Mouse (Mus musculus): Measurements from ENCODE around the gene Cidec. TPM values are rescaled to one million over a fixed set of nuclear protein-coding genes. Genes with fewer than 3 reads are reported as not detected.
A peak's percentile ranks its signal among the peaks of the same experiment; 100 is the strongest.

Cidec gene
- total and polyA plus RNA-seq, 2 experiments from 2014 or later = not detected

- TF ChIP-seq CTCF (IDR thresholded peaks at IDR 0.05; ENCODE audit: low read depth) = no peak
- no peaks in the 10 kb centered on the region for H3K9me3 ChIP-seq (ENCODE audit: low read length)
- H3K4me1 ChIP-seq (ENCODE audit: insufficient read depth, low read length) = no peaks in the 10 kb centered on the region
- DNase-seq (ENCODE audit: low spot score) (no peak), ATAC-seq (no peak)
- no peaks in the 10 kb centered on the region for H3K36me3 ChIP-seq (ENCODE audit: insufficient read depth, low read length)
- no peak overlapping the region for H3K4me3 ChIP-seq (ENCODE audit: low read length)
- no peak overlapping the region for H3K4me2 ChIP-seq (ENCODE audit: low read depth, low read length)
- no peak overlapping the region for H3K9ac ChIP-seq (replicated peaks; ENCODE audit: low read length)
- WGBS = 88% methylated on average over 3 of the region's 3 CpGs
- H3K27me3 ChIP-seq (ENCODE audit: insufficient read depth, low read length) = no peaks in the 10 kb centered on the region
- no peak overlapping the region for H3K27ac ChIP-seq
These were observed 5.6 kb downstream of the Cidec start for GRCm38 (mm10) chr6:113429965-113430364.

DNA sequence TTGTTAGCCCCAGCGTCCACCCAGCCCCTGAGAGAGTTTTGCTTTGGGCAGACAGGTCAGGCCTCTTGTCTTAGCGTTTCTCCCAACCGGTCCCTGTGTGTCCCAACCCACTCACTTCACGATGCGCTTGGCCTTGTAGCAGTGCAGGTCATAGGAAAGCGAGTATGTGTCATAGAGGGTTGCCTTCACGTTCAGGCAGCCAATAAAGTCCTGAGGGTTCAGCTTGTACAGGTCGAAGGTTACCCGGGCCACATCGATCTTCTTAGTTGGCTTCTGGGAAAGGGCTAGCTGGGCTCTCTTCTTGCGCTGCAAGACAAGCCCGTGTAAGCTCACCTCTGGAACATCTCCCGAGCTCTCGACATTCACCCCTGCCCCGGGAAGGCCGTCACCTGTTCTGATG, 7.6 kb downstream of the Cidec start:
- ATAC-seq = no peak
- 93% methylated on average over 16 of the region's 16 CpGs for WGBS

GRCm38 (mm10) chr6:113427397-113427796, 8.2 kb downstream of the Cidec start:
- no peaks in the 10 kb centered on the region for H3K27me3 ChIP-seq (ENCODE audit: insufficient read depth, low read length)
- H3K27ac ChIP-seq = no peak overlapping the region
- peak; percentile 81 for TF ChIP-seq CTCF (IDR thresholded peaks at IDR 0.05; ENCODE audit: low read depth)
- no peaks in the 10 kb centered on the region for H3K36me3 ChIP-seq (ENCODE audit: insufficient read depth, low read length)
- WGBS = 62% methylated on average over 3 of the region's 3 CpGs
- no peak overlapping the region for H3K4me3 ChIP-seq (ENCODE audit: low read length)
- DNase-seq (ENCODE audit: low spot score) = peak; percentile 59
- ATAC-seq = no peak
- no peaks in the 10 kb centered on the region for H3K9me3 ChIP-seq (ENCODE audit: low read length)
- no peaks in the 10 kb centered on the region for H3K4me1 ChIP-seq (ENCODE audit: insufficient read depth, low read length)
- H3K4me2 ChIP-seq (ENCODE audit: low read depth, low read length) = no peak overlapping the region
- no peak overlapping the region for H3K9ac ChIP-seq (replicated peaks; ENCODE audit: low read length)

More for the DNA sequence above, 7.6 kb downstream of the Cidec start:
- no peaks in the 10 kb centered on the region for H3K27me3 ChIP-seq (ENCODE audit: insufficient read depth, low read length)
- H3K36me3 ChIP-seq (ENCODE audit: insufficient read depth, low read length) = no peaks in the 10 kb centered on the region
- no peak overlapping the region for H3K9ac ChIP-seq (replicated peaks; ENCODE audit: low read length)
- no peak overlapping the region for H3K4me3 ChIP-seq (ENCODE audit: low read length)
- H3K9me3 ChIP-seq (ENCODE audit: low read length) = no peaks in the 10 kb centered on the region
- no peak overlapping the region for H3K4me2 ChIP-seq (ENCODE audit: low read depth, low read length)
- H3K4me1 ChIP-seq (ENCODE audit: insufficient read depth, low read length) = no peaks in the 10 kb centered on the region
- TF ChIP-seq CTCF (IDR thresholded peaks at IDR 0.05; ENCODE audit: low read depth) = no peak
- no peak for DNase-seq (ENCODE audit: low spot score)
- no peak overlapping the region for H3K27ac ChIP-seq

- ATAC-seq = no peak
These were observed 8.9 kb downstream of the Cidec start for GRCm38 (mm10) chr6:113426696-113427095.

DNA sequence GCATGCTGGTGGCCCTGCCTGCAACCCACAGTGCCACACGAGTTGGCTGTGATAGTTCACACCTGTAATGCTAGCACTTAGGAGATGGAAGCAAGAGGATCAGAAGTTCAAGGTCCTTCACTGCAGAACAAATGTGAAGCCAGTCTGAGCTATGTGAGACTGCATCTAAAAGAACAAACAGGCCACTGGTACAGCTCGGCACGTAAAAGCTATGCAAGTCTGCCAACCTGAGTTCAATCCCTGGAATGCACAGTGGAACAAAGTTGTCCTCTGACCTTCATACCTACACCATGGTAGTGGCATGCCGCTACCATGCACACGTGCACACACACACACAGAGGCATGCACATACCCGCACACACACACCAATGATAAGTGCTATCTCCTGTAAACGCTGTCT, 11.4 kb downstream of the Cidec start:
- Histone ChIP-seq H3K9me3 (ENCODE audit: low read length) (no peaks in the 10 kb centered on the region), H3K36me3 (ENCODE audit: insufficient read depth, low read length) (no peaks in the 10 kb centered on the region), H3K4me2 (ENCODE audit: low read depth, low read length) (no peak overlapping the region), H3K9ac (replicated peaks; ENCODE audit: low read length) (no peak overlapping the region), H3K4me1 (ENCODE audit: insufficient read depth, low read length) (no peaks in the 10 kb centered on the region), H3K4me3 (ENCODE audit: low read length) (no peak overlapping the region), H3K27ac (no peak overlapping the region), H3K27me3 (ENCODE audit: insufficient read depth, low read length) (no peaks in the 10 kb centered on the region)
- TF ChIP-seq CTCF (IDR thresholded peaks at IDR 0.05; ENCODE audit: low read depth) = no peak
- ATAC-seq (no peak), DNase-seq (ENCODE audit: low spot score) (no peak)
- WGBS = 87% methylated on average over 7 of the region's 7 CpGs

More at GRCm38 (mm10) chr6:113426696-113427095, 8.9 kb downstream of the Cidec start:
- DNase-seq (ENCODE audit: low spot score) = no peak
- Histone ChIP-seq H3K27ac (no peak overlapping the region), H3K4me3 (ENCODE audit: low read length) (no peak overlapping the region), H3K9ac (replicated peaks; ENCODE audit: low read length) (no peak overlapping the region), H3K9me3 (ENCODE audit: low read length) (no peaks in the 10 kb centered on the region), H3K4me2 (ENCODE audit: low read depth, low read length) (no peak overlapping the region), H3K4me1 (ENCODE audit: insufficient read depth, low read length) (no peaks in the 10 kb centered on the region), H3K27me3 (ENCODE audit: insufficient read depth, low read length) (no peaks in the 10 kb centered on the region), H3K36me3 (ENCODE audit: insufficient read depth, low read length) (no peaks in the 10 kb centered on the region)
- TF ChIP-seq CTCF (IDR thresholded peaks at IDR 0.05; ENCODE audit: low read depth) = no peak
- 94% methylated on average over 4 of the region's 4 CpGs for WGBS

DNA sequence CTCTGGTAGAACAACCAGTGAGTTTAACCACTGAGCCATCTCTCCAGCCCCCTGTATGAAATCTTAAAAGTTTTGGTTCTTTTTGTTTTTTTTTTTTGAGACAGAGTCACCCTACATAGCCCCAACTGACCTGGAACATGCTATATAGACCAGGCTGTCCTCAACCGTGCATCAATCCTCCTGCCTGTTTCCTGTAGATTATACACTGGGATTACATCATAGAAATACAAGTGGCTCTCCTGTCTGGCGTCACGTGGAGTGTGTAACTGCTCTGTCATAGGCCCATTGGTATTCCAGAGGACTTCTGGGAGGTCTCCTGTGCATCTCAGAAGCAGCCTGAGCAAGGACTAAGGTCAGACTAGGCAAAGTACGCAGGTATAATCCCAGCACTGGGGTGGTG, 12.6 kb downstream of the Cidec start:
- TF ChIP-seq CTCF (IDR thresholded peaks at IDR 0.05; ENCODE audit: low read depth) = no peak

DNA sequence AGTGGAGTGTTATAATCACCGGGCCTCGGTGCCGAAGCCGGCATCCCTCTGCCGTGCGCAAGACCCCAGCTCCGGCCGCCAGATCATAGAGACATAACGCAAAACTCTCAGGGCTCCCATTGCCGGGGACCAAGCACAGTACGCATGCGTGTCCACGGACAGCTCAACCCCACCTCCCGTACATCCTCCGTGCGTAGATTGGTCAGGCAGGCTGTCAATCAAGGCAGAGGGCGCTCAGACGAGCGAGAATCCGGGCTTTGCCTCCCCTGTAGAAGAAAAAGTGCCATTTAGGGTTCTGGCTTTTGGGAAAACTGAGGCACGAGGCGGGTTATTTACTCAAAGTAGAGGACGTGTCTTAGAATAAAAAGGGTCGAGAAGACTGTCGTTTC, 16.4 kb downstream of the Cidec start, which contains the start of gene Rpusd3:
TSS of gene Rpusd3 (minus strand) at position 142 of the 389 bp plus-strand sequence.
- DNase-seq (ENCODE audit: low spot score) (peak; percentile 99), ATAC-seq (peak; percentile 97)
- Histone ChIP-seq H3K9ac (replicated peaks; ENCODE audit: low read length) (peak within 1 kb of the TSS; percentile 75), H3K27me3 (ENCODE audit: insufficient read depth, low read length) (no peaks in the 10 kb centered on the region), H3K4me1 (ENCODE audit: insufficient read depth, low read length) (peaks cover 11% of the 10 kb centered on the region), H3K27ac (peak within 1 kb of the TSS; percentile 71), H3K9me3 (ENCODE audit: low read length) (no peaks in the 10 kb centered on the region), H3K4me2 (ENCODE audit: low read depth, low read length) (peak within 1 kb of the TSS; percentile 99), H3K36me3 (ENCODE audit: insufficient read depth, low read length) (0 out of 2 replicates have a peak, but pooled peaks cover 9% of the 10 kb centered on the region), H3K4me3 (ENCODE audit: low read length) (peak within 1 kb of the TSS; percentile 62)
- under 1% methylated on average over 25 of the region's 25 CpGs for WGBS
- no peak for TF ChIP-seq CTCF (IDR thresholded peaks at IDR 0.05; ENCODE audit: low read depth)

More for the DNA sequence above, 12.6 kb downstream of the Cidec start:
- H3K27me3 ChIP-seq (ENCODE audit: insufficient read depth, low read length) = no peaks in the 10 kb centered on the region
- peaks cover 8% of the 10 kb centered on the region; the same call in 1 of the 2 replicates for H3K4me1 ChIP-seq (ENCODE audit: insufficient read depth, low read length)
- no peak overlapping the region for H3K4me3 ChIP-seq (ENCODE audit: low read length)
- H3K36me3 ChIP-seq (ENCODE audit: insufficient read depth, low read length) = no peaks in the 10 kb centered on the region
- 73% methylated on average over 4 of the region's 4 CpGs for WGBS
- no peaks in the 10 kb centered on the region for H3K9me3 ChIP-seq (ENCODE audit: low read length)
- no peak for ATAC-seq
- no peak for DNase-seq (ENCODE audit: low spot score)
- H3K9ac ChIP-seq (replicated peaks; ENCODE audit: low read length) = no peak overlapping the region
- H3K4me2 ChIP-seq (ENCODE audit: low read depth, low read length) = no peak overlapping the region
- H3K27ac ChIP-seq = no peak overlapping the region

All from hindbrain, postnatal 0 days (tissue).